In the genomic region with DNA sequence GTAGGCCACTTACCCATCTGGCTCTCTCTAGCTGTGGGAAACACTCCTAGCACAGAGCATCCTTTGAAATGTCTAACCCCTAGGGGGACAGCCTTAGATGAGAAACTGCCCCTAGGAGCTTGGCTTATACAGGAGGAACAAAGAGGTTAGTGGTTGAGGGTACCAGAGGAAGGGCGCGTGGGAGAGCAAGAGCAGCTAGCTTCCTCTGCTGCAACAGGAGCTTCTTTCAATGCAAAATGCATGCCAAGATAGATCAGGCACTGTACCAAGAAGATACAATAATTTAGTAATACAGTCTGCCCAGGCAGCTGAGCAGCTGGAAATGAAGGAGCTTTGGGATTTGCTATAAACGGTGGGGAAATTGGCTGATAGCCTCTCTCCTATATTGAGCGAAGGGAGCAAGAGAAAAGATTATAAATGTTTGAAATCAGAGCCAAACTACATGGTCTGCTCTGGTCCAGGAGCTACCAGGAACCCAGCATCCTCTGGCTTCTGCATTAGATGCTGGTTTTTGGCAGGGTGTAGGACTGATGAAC, we compare ENCODE assay signal across 9 mouse cellular contexts.
DNase-seq lines count a peak whose midpoint lies in the region; ATAC-seq lines count a peak whose summit lies in the region.
"Had no signal": no experiment of that assay in that cellular context is flagged by ENCODE, and none has a peak within 500 bp of the region (broad histone marks: within the 10 kb centered on the region; RNA-seq: fewer than 3 reads in every experiment).

No protein-coding gene starts in this region.

- no peak overlapping the region for H3K4me2 ChIP-seq in hindbrain, embryonic 12.5 days (replicated peaks)

- peak; percentile 4 for DNase-seq in hindbrain, embryonic 10.5 days (ENCODE audit: low spot score)
- peak; percentile 43 to 67 for DNase-seq in frontal cortex, adult 2 months (ENCODE audit: extremely low spot score in 1 of 2, low spot score in 1 of 2)
- peak; percentile 49 to 50 for DNase-seq in layer of hippocampus, postnatal 36 days
- DNase-seq in right cerebral cortex, postnatal 10 days (ENCODE audit: low spot score in 2 of 2), result peak; percentile 68 to 83
- DNase-seq in kidney, adult 18-20 months, result no peak
- no peak for DNase-seq in ovary, postnatal 36 days (ENCODE audit: low spot score)

- no peak overlapping the region for H3K9ac ChIP-seq in hindbrain, embryonic 12.5 days

- H3K27ac ChIP-seq in hindbrain, embryonic 10.5 days, result peak overlapping the region; percentile 53
- no peak overlapping the region for H3K27ac ChIP-seq in hindbrain, embryonic 12.5 days

- no peak for ATAC-seq in hindbrain, embryonic 12.5 days (ENCODE audit: low FRiP score)
- ATAC-seq in CD4-positive, CD25-positive, alpha-beta regulatory T cell, adult 4 months, result no peak

- no peaks in the 10 kb centered on the region for H3K36me3 ChIP-seq in hindbrain, embryonic 10.5 days
- H3K36me3 ChIP-seq in hindbrain, embryonic 12.5 days, result no peaks in the 10 kb centered on the region

- no peaks in the 10 kb centered on the region for H3K27me3 ChIP-seq in hindbrain, embryonic 10.5 days (ENCODE audit: insufficient read depth, poor library complexity, severe bottlenecking)
- no peaks in the 10 kb centered on the region for H3K27me3 ChIP-seq in hindbrain, embryonic 12.5 days

- H3K4me3 ChIP-seq in hindbrain, embryonic 10.5 days, result no peak overlapping the region
- no peak overlapping the region for H3K4me3 ChIP-seq in hindbrain, embryonic 12.5 days
- H3K4me3 ChIP-seq: myocyte had no signal

- WGBS in hindbrain, embryonic 10.5 days, result 67% methylated on average over 4 of the region's 4 CpGs
- WGBS in hindbrain, embryonic 12.5 days, result 63% methylated on average over 4 of the region's 4 CpGs

- no peaks in the 10 kb centered on the region for H3K9me3 ChIP-seq in hindbrain, embryonic 10.5 days
- no peaks in the 10 kb centered on the region for H3K9me3 ChIP-seq in hindbrain, embryonic 12.5 days (replicated peaks)

- peaks cover 6% of the 10 kb centered on the region for H3K4me1 ChIP-seq in hindbrain, embryonic 10.5 days (replicated peaks)
- 0 out of 2 replicates have a peak, but pooled peaks cover 5% of the 10 kb centered on the region for H3K4me1 ChIP-seq in hindbrain, embryonic 12.5 days

Comparison
In these comparisons a context has a peak if more than half of its experiments do, and no peak if none do; other contexts are left out.
1. DNase-seq: peak in hindbrain, embryonic 10.5 days (single experiment), frontal cortex, adult 2 months (2 of 2), layer of hippocampus, postnatal 36 days (2 of 2) and right cerebral cortex, postnatal 10 days (2 of 2); none in kidney, adult 18-20 months (single experiment) and ovary, postnatal 36 days (single experiment).